Mouse (Mus musculus) limb, embryonic 14.5 days (tissue): ENCODE measurements around the gene Gm11444. TPM values are rescaled to one million over a fixed set of nuclear protein-coding genes. Genes with fewer than 3 reads are reported as not detected.

Source experiments
- ATAC-seq: fragments of 200-750 bp; cut with Nextera tagmentation; 2 replicates; pipeline ENCODE4 v1.8.0; 2017; ENCODE audit warnings: low read depth, moderate number of reproducible peaks, moderate TSS enrichment; ENCODE audit not compliant: low FRiP score
- DNase-seq: peaks from one replicate; pipeline ENCODE4 v3.0.0-alpha.2; 2015; ENCODE audit warnings: low spot score
- H3K27ac ChIP-seq: fragments of 300-500 bp; sonication (generic); replicated peaks from 2 replicates; pipeline ENCODE4 v1.5.1; 2014; ENCODE audit warnings: low read depth, mild to moderate bottlenecking, low read length, moderate library complexity, mixed read lengths
- H3K27me3 ChIP-seq: fragments of 300-500 bp; sonication (generic); 2 replicates; pipeline ENCODE4 v1.6.1; 2014; ENCODE audit warnings: low read length, mixed read lengths; ENCODE audit not compliant: control insufficient read depth, insufficient read depth
- H3K36me3 ChIP-seq: fragments of 300-500 bp; sonication (generic); 2 replicates; pipeline ENCODE4 v1.6.1; 2014; ENCODE audit warnings: mild to moderate bottlenecking, low read length, moderate library complexity, mixed read lengths; ENCODE audit not compliant: control insufficient read depth, insufficient read depth
- H3K4me1 ChIP-seq: fragments of 300-500 bp; sonication (generic); 2 replicates; pipeline ENCODE4 v1.6.1; 2014; ENCODE audit warnings: antibody characterized with exemption, low read length, mixed read lengths; ENCODE audit not compliant: control insufficient read depth, insufficient read depth
- H3K4me2 ChIP-seq: fragments of 300-500 bp; sonication (generic); replicated peaks from 2 replicates; pipeline ENCODE4 v1.6.1; 2014; ENCODE audit warnings: low read depth, mild to moderate bottlenecking, low read length, moderate library complexity; ENCODE audit not compliant: severe bottlenecking
- H3K4me3 ChIP-seq: fragments of 300-500 bp; sonication (generic); replicated peaks from 2 replicates; pipeline ENCODE4 v1.5.1; 2014; ENCODE audit warnings: low read length
- H3K9ac ChIP-seq: fragments of 300-500 bp; sonication (generic); 2 replicates; pipeline ENCODE4 v1.6.1; 2014; ENCODE audit warnings: mild to moderate bottlenecking, low read depth, low read length, moderate library complexity; ENCODE audit not compliant: severe bottlenecking
- H3K9me3 ChIP-seq: fragments of 300-500 bp; sonication (generic); 2 replicates; pipeline ENCODE4 v1.6.1; 2016; ENCODE audit warnings: low read length; ENCODE audit not compliant: control insufficient read depth
- POLR2A ChIP-seq: fragments of 200-500 bp; IDR thresholded peaks from 2 replicates; pipeline ENCODE4 v1.8.0; 2012; ENCODE audit warnings: inconsistent platforms, mild to moderate bottlenecking, moderate library complexity, borderline replicate concordance; ENCODE audit not compliant: insufficient read depth, insufficient read length; ENCODE audit errors: extremely low read depth
- WGBS: fragments of 180-500 bp; shearing (Covaris S2); extraction: QIAGEN DNeasy Blood & Tissue Kit; methylation state at CpG from one replicate; pipeline ENCODE4 v1.1.7; 2014; 5-methylcytosine and 5-hydroxymethylcytosine counted together
- polyA plus RNA-seq, 2 experiments: library from polyadenylated mRNA; depleted of rRNA in 1 of 2; stranded (reverse) in 1 of 2; unstranded in 1 of 2; fragments of >200 nt; fragmentation: Nextera tagmentation in 1 of 2; extraction: Ambion mirVana in 1 of 2; gene quantifications; 2 replicates each; pipeline versions ENCODE4 v1.2.1 to v1.2.3; 2012 to 2014

Gm11444 gene
- polyA plus RNA-seq, 2 experiments = not detected

GRCm38 (mm10) chr11:85850758-85851157 lies 625 bp upstream of the Gm11444 start:
- ATAC-seq = no peak
- no peaks in the 10 kb centered on the region for H3K36me3 ChIP-seq
- no peak overlapping the region for H3K9ac ChIP-seq
- H3K4me2 ChIP-seq = no peak overlapping the region
- no peak for DNase-seq
- no peak overlapping the region for H3K4me3 ChIP-seq
- H3K9me3 ChIP-seq = no peaks in the 10 kb centered on the region
- H3K27me3 ChIP-seq = no peaks in the 10 kb centered on the region
- no peak for TF ChIP-seq POLR2A
- 0 out of 2 replicates have a peak, but pooled peaks cover 3% of the 10 kb centered on the region for H3K4me1 ChIP-seq
- H3K27ac ChIP-seq = no peak overlapping the region
- WGBS = 44% methylated on average over 6 of the region's 6 CpGs

GRCm38 (mm10) chr11:85849037-85849436 lies 1.1 kb downstream of the Gm11444 start:
- 0 out of 2 replicates have a peak, but pooled peaks cover 5% of the 10 kb centered on the region for H3K4me1 ChIP-seq
- DNase-seq (peak; percentile 89), ATAC-seq (peak; percentile 36)
- no peaks in the 10 kb centered on the region for H3K27me3 ChIP-seq
- peak overlapping the region; percentile 18 for H3K4me3 ChIP-seq
- H3K4me2 ChIP-seq = peak overlapping the region; percentile 46
- no peaks in the 10 kb centered on the region for H3K36me3 ChIP-seq
- H3K9ac ChIP-seq = peak overlapping the region; percentile 45; the same call in 1 of the 2 replicates
- H3K27ac ChIP-seq = no peak overlapping the region
- TF ChIP-seq POLR2A = no peak
- 2% methylated on average over 21 of the region's 21 CpGs for WGBS
- no peaks in the 10 kb centered on the region for H3K9me3 ChIP-seq

GRCm38 (mm10) chr11:85846509-85846908 lies 3.6 kb downstream of the Gm11444 start:
- Histone ChIP-seq H3K9ac (no peak overlapping the region), H3K4me1 (peaks cover 19% of the 10 kb centered on the region), H3K27me3 (peaks cover 10% of the 10 kb centered on the region; the same call in 1 of the 2 replicates), H3K4me2 (no peak overlapping the region), H3K9me3 (no peaks in the 10 kb centered on the region), H3K36me3 (no peaks in the 10 kb centered on the region), H3K4me3 (no peak overlapping the region), H3K27ac (no peak overlapping the region)
- 73% methylated on average over 4 of the region's 4 CpGs for WGBS
- DNase-seq = no peak
- ATAC-seq = no peak
- TF ChIP-seq POLR2A = no peak

- H3K4me3 ChIP-seq = no peak overlapping the region
- no peaks in the 10 kb centered on the region for H3K36me3 ChIP-seq
- no peak overlapping the region for H3K9ac ChIP-seq
- H3K27me3 ChIP-seq = peaks cover 15% of the 10 kb centered on the region
- H3K4me1 ChIP-seq = peaks cover 19% of the 10 kb centered on the region
- DNase-seq (no peak), ATAC-seq (no peak)
- WGBS = 35% methylated on average over 5 of the region's 5 CpGs
- no peak overlapping the region for H3K27ac ChIP-seq
- H3K9me3 ChIP-seq = no peaks in the 10 kb centered on the region
- H3K4me2 ChIP-seq = no peak overlapping the region
- TF ChIP-seq POLR2A = no peak
These were observed 4.2 kb downstream of the Gm11444 start for GRCm38 (mm10) chr11:85845921-85846320.

GRCm38 (mm10) chr11:85844971-85845370 lies 5.2 kb downstream of the Gm11444 start:
- Histone ChIP-seq H3K9ac (peak overlapping the region; percentile 55; the same call in 1 of the 2 replicates), H3K27ac (no peak overlapping the region), H3K36me3 (peaks cover 7% of the 10 kb centered on the region), H3K4me3 (peak overlapping the region; percentile 60), H3K9me3 (no peaks in the 10 kb centered on the region), H3K4me2 (peak overlapping the region; percentile 89), H3K4me1 (peaks cover 24% of the 10 kb centered on the region), H3K27me3 (peaks cover 24% of the 10 kb centered on the region)
- WGBS = 30% methylated on average over 5 of the region's 5 CpGs
- ATAC-seq (no peak), DNase-seq (no peak)
- no peak for TF ChIP-seq POLR2A
